Mouse (Mus musculus) liver, postnatal 0 days (tissue): ENCODE results near the gene Drp2. TPM values are rescaled to one million over a fixed set of nuclear protein-coding genes. Genes with fewer than 3 reads are reported as not detected.

Source experiments
- ATAC-seq: fragments of 200-750 bp; cut with Nextera tagmentation; 2 replicates; pipeline ENCODE4 v1.8.0; 2017; ENCODE audit warnings: mild to moderate bottlenecking, moderate library complexity
- DNase-seq: peaks from one replicate; pipeline ENCODE4 v3.0.0-alpha.2; 2016
- H3K27ac ChIP-seq: fragments of 300-500 bp; sonication (generic); 2 replicates; pipeline ENCODE4 v1.5.1; 2014; ENCODE audit warnings: antibody characterized with exemption, moderate library complexity, mild to moderate bottlenecking, low read depth
- H3K27me3 ChIP-seq: fragments of 300-500 bp; sonication (generic); 2 replicates; pipeline ENCODE4 v1.6.1; 2014; ENCODE audit warnings: low read length, control low read depth, mixed read lengths; ENCODE audit not compliant: insufficient read depth
- H3K36me3 ChIP-seq: fragments of 300-500 bp; sonication (generic); replicated peaks from 2 replicates; pipeline ENCODE4 v1.6.1; 2014; ENCODE audit warnings: mild to moderate bottlenecking, control low read depth, low read length, moderate library complexity, mixed read lengths; ENCODE audit not compliant: insufficient read depth
- H3K4me1 ChIP-seq: fragments of 300-500 bp; sonication (generic); 2 replicates; pipeline ENCODE4 v1.6.1; 2014; ENCODE audit warnings: antibody characterized with exemption, mild to moderate bottlenecking, control low read depth; ENCODE audit not compliant: insufficient read depth
- H3K4me2 ChIP-seq: fragments of 300-500 bp; sonication (generic); 2 replicates; pipeline ENCODE4 v1.6.1; 2014; ENCODE audit warnings: low read depth, mild to moderate bottlenecking, low read length, moderate library complexity, mixed read lengths
- H3K4me3 ChIP-seq: fragments of 300-500 bp; sonication (generic); 2 replicates; pipeline ENCODE4 v1.5.1; 2014; ENCODE audit warnings: low read depth, low read length
- H3K9ac ChIP-seq: fragments of 300-500 bp; sonication (generic); replicated peaks from 2 replicates; pipeline ENCODE4 v1.6.1; 2014; ENCODE audit warnings: mild to moderate bottlenecking, moderate library complexity
- H3K9me3 ChIP-seq: fragments of 300-500 bp; sonication (generic); 2 replicates; pipeline ENCODE4 v1.6.1; 2016; ENCODE audit warnings: mild to moderate bottlenecking, control low read depth, low read length, mixed read lengths
- CTCF ChIP-seq: sonication (generic); IDR thresholded peaks from 2 replicates; pipeline ENCODE4 v1.5.1; 2016; ENCODE audit warnings: antibody characterized with exemption, low read depth
- EP300 ChIP-seq: IDR thresholded peaks from 2 replicates; pipeline ENCODE4 v1.6.1; 2016; ENCODE audit warnings: antibody characterized with exemption, low read depth, mild to moderate bottlenecking
- WGBS: fragments of 180-500 bp; shearing (Covaris S2); extraction: QIAGEN DNeasy Blood & Tissue Kit; methylation state at CpG from one replicate; pipeline ENCODE4 v1.1.7; 2014; ENCODE audit not compliant: insufficient replicate concordance; 5-methylcytosine and 5-hydroxymethylcytosine counted together
- polyA plus RNA-seq: library from polyadenylated mRNA; unstranded; fragments of >200 nt; fragmentation: Nextera tagmentation; extraction: Ambion mirVana; gene quantifications from 2 replicates; pipeline ENCODE4 v1.2.1, GENCODE M21; 2015

Drp2 gene
- polyA plus RNA-seq, 1 experiment from 2014 or later = 0.06 TPM

DNA sequence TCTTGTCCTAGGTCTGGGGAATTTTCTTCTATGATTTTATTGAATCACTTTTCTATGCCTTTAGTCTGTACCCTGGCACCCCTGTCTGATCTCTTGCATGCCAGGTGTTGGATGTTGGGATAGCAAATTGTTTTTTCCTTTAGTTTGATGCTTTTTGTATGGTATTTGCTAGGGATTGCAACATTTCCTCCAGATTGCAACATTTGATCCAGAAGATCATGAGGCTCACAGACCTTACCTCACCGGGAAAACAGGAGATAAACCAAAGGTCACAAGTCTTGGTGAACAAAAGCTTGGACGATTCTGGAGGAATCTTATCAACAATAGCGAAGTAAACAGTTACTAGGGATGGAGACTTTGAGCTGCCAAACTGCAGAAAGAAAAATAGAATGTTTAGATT lies 77.4 kb downstream of the Drp2 start:
- H3K4me3 ChIP-seq = no peak overlapping the region
- H3K4me2 ChIP-seq = no peak overlapping the region
- no peaks in the 10 kb centered on the region for H3K36me3 ChIP-seq
- H3K4me1 ChIP-seq = no peaks in the 10 kb centered on the region
- no peak for DNase-seq
- H3K27me3 ChIP-seq = no peaks in the 10 kb centered on the region
- no peaks in the 10 kb centered on the region for H3K9me3 ChIP-seq
- H3K9ac ChIP-seq = no peak overlapping the region
- WGBS = 49% methylated on average over 3 of the region's 3 CpGs
- TF ChIP-seq CTCF (no peak), EP300 (no peak)
- no peak overlapping the region for H3K27ac ChIP-seq
- ATAC-seq = 0 out of 2 replicates have a peak, but pooled peaks have one; percentile 51

DNA sequence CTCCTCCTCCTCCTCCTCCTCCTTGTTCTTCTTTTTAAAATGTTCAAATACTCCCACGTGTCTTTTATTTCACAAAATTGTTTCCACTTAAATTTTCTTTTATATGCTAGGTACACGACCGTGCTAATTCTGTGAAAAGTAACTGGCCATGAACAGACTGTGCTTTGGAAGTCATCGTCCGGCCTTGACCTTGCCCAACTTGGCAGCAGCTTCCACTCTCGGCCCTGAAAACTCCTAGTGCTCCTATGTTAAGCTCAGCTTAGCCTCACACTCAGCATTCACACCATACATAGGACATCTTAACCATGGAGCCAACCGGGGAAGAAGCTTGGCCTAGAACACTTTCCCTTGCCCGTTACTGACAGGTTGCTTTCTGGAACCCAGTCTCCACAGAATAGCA lies 96.3 kb downstream of the Drp2 start:
- Histone ChIP-seq H3K27me3 (0 out of 2 replicates have a peak, but pooled peaks cover 3% of the 10 kb centered on the region), H3K9ac (no peak overlapping the region), H3K27ac (no peak overlapping the region), H3K36me3 (no peaks in the 10 kb centered on the region), H3K4me2 (no peak overlapping the region), H3K9me3 (no peaks in the 10 kb centered on the region), H3K4me1 (no peaks in the 10 kb centered on the region), H3K4me3 (no peak overlapping the region)
- DNase-seq = no peak
- TF ChIP-seq EP300 (no peak), CTCF (no peak)
- no peak for ATAC-seq
- 68% methylated on average over 8 of the region's 8 CpGs for WGBS

Other genes starting within 250 kb of the Drp2 start
- gene Xkrx, start 242.5 kb upstream of the Drp2 start, polyA plus RNA-seq = 0.06 and 0.07 TPM in 2 replicates
- not detected in 2 replicates for gene Arl13a, start 217.1 kb upstream of the Drp2 start, polyA plus RNA-seq
- gene Nox1, start 182.6 kb upstream of the Drp2 start, polyA plus RNA-seq = 0.13 TPM in 1 of 2 replicates, not detected in the other
- 8.9 and 9.0 TPM in 2 replicates for gene Trmt2b, start 127.6 kb upstream of the Drp2 start, polyA plus RNA-seq
- 1.2 and 1.3 TPM in 2 replicates for gene Tmem35a, start 109.3 kb upstream of the Drp2 start, polyA plus RNA-seq
- gene Cenpi, start 96.5 kb upstream of the Drp2 start, polyA plus RNA-seq = 8.6 and 10.7 TPM in 2 replicates
- gene Taf7l, start 71.9 kb downstream of the Drp2 start, polyA plus RNA-seq = not detected in 2 replicates
- gene Timm8a1, start 137.3 kb downstream of the Drp2 start, polyA plus RNA-seq = 106 and 115 TPM in 2 replicates
- gene Btk, start 179.0 kb downstream of the Drp2 start, polyA plus RNA-seq = 10.9 and 11.9 TPM in 2 replicates
- gene Rpl36a, start 181.1 kb downstream of the Drp2 start, polyA plus RNA-seq = 306 and 323 TPM in 2 replicates
- 2.8 and 3.2 TPM in 2 replicates for gene Gla, start 196.6 kb downstream of the Drp2 start, polyA plus RNA-seq
- gene Hnrnph2, start 196.6 kb downstream of the Drp2 start, polyA plus RNA-seq = 50.6 and 55.7 TPM in 2 replicates